9 mouse cellular contexts compared by ENCODE assay signal in genomic region chr10:45372994-45373692, GRCm38 (mm10). TPM values are rescaled to one million over a fixed set of nuclear protein-coding genes. Genes with fewer than 3 reads are reported as not detected.
DNase-seq lines count a peak whose midpoint lies in the region; ATAC-seq and TF ChIP-seq lines count a peak whose summit lies in the region.
"Had no signal": no experiment of that assay in that cellular context is flagged by ENCODE, and none has a peak within 500 bp of the region (broad histone marks: within the 10 kb centered on the region; RNA-seq: fewer than 3 reads in every experiment).

No protein-coding gene starts in this region.

- H3K36me3 ChIP-seq in E14TG2a.4 (ENCODE audit: insufficient read depth, low read length) = no peaks in the 10 kb centered on the region
- no peaks in the 10 kb centered on the region for H3K36me3 ChIP-seq in lung, postnatal 0 days (ENCODE audit: insufficient read depth, low read length)
- H3K36me3 ChIP-seq: limb, embryonic 12.5 days had no signal

- intact Hi-C loops in heart, postnatal 10 days (cut with DNase I) = loop anchor here (1.0 to 2.0 kb wide), 3 partner anchors 260 to 322 kb away; no protein-coding TSS in a partner anchor

- peak; percentile 20 for DNase-seq in adrenal gland, adult 8-10 months
- DNase-seq in embryo, embryonic 11 days = peak; percentile 79
- peak; percentile 78 to 79 for DNase-seq in heart, postnatal 10 days
- peak; percentile 4 for DNase-seq in large intestine, adult 2 months (ENCODE audit: low read depth, low spot score)
- peak; percentile 84 for DNase-seq in lung, postnatal 0 days (ENCODE audit: low spot score)
- DNase-seq in ovary, postnatal 10 days (ENCODE audit: low spot score) = peak; percentile 10
- peak; percentile 49 for DNase-seq in urinary bladder, postnatal 25 days (ENCODE audit: low spot score)

- 41% methylated on average over 4 of the region's 4 CpGs for WGBS in large intestine, adult 2 months
- WGBS in lung, postnatal 0 days = 43% methylated on average over 4 of the region's 4 CpGs

- TF ChIP-seq CTCF in E14TG2a.4 (conservative IDR thresholded peaks at IDR 0.05; ENCODE audit: low read length) = peak; percentile 82
- peak; percentile 91 for TF ChIP-seq CTCF in lung, postnatal 0 days (IDR thresholded peaks at IDR 0.05)

- no peak overlapping the region for H3K27ac ChIP-seq in lung, postnatal 0 days (ENCODE audit: low read length)
- H3K27ac ChIP-seq: limb, embryonic 12.5 days had no signal

- no peak overlapping the region for H3K9ac ChIP-seq in lung, postnatal 0 days (replicated peaks; ENCODE audit: low read depth)
- H3K9ac ChIP-seq: limb, embryonic 12.5 days had no signal

- no peaks in the 10 kb centered on the region; the same call in 1 of the 2 replicates for H3K4me1 ChIP-seq in E14TG2a.4 (replicated peaks; ENCODE audit: low read depth, low read length)
- H3K4me1 ChIP-seq in lung, postnatal 0 days (ENCODE audit: insufficient read depth, low read depth, low read length) = no peaks in the 10 kb centered on the region
- H3K4me1 ChIP-seq: limb, embryonic 12.5 days had no signal

- ATAC-seq in lung, postnatal 0 days = peak; percentile 47; the same call in 1 of the 2 replicates

- H3K4me2 ChIP-seq in lung, postnatal 0 days (replicated peaks; ENCODE audit: low read depth, low read length) = no peak overlapping the region
- H3K4me2 ChIP-seq: limb, embryonic 12.5 days had no signal

- no peak for TF ChIP-seq EP300 in lung, postnatal 0 days (IDR thresholded peaks at IDR 0.05)

- no peaks in the 10 kb centered on the region for H3K9me3 ChIP-seq in E14TG2a.4 (ENCODE audit: low read length)
- H3K9me3 ChIP-seq in lung, postnatal 0 days (ENCODE audit: low read length) = no peaks in the 10 kb centered on the region
- H3K9me3 ChIP-seq: limb, embryonic 12.5 days had no signal

- H3K27me3 ChIP-seq in E14TG2a.4 (ENCODE audit: insufficient read depth, low read length) = no peaks in the 10 kb centered on the region
- no peaks in the 10 kb centered on the region for H3K27me3 ChIP-seq in lung, postnatal 0 days (replicated peaks; ENCODE audit: insufficient read depth, low read length)
- H3K27me3 ChIP-seq: limb, embryonic 12.5 days had no signal

- H3K4me3 ChIP-seq in E14TG2a.4 (replicated peaks; ENCODE audit: low read length) = no peak overlapping the region
- no peak overlapping the region for H3K4me3 ChIP-seq in lung, postnatal 0 days (ENCODE audit: low read depth, low read length)
- H3K4me3 ChIP-seq: limb, embryonic 12.5 days had no signal

RNA-seq across cellular contexts. Expression of gene Bves, which starts 37.6 kb away (rescaled TPM):
- total RNA-seq in adrenal gland, adult 8-10 months (2022) = under 1 TPM in 3 of 4 experiments, not detected in 1; 0.09 to 0.42 (median 0.12) TPM
- 10 to 100 TPM; 47.9 to 50.7 TPM for total RNA-seq in heart, postnatal 10 days (2021)
- polyA plus RNA-seq in large intestine, adult 2 months (2012; rRNA removed) = 1.8 and 2.7 TPM in 2 replicates
- 0.47 and 0.67 TPM in 2 replicates for polyA plus RNA-seq in lung, postnatal 0 days (2015; fragmentation: Nextera tagmentation; extraction: Ambion mirVana)

Comparison
In these comparisons a context has a peak if more than half of its experiments do, and no peak if none do; other contexts are left out.
1. DNase-seq: peak in every context shown above with its lines; median percentile 84 in lung, postnatal 0 days; 79 in embryo, embryonic 11 days; 78 in heart, postnatal 10 days; 49 in urinary bladder, postnatal 25 days; 20 in adrenal gland, adult 8-10 months; 10 in ovary, postnatal 10 days; 4 in large intestine, adult 2 months.
2. RNA of gene Bves, which starts 37.6 kb away (total RNA-seq): 47.9 to 50.7 TPM in heart, postnatal 10 days; 0.09 to 0.42 TPM in adrenal gland, adult 8-10 months; every median in the first group is over 10 times any median in the second.